Mouse (Mus musculus) olfactory bulb, adult 2 months (tissue): ENCODE results near the gene Ercc6l2.

Experiments
- CTCF ChIP-seq: fragments of 200-500 bp; IDR thresholded peaks from 2 replicates; pipeline ENCODE4 v1.5.1; 2012; ENCODE audit warnings: low read depth, mild to moderate bottlenecking, low read length, moderate library complexity; ENCODE audit not compliant: insufficient read depth
- POLR2A ChIP-seq: fragments of 200-500 bp; IDR thresholded peaks from 2 replicates; pipeline ENCODE4 v1.6.1; 2012; ENCODE audit warnings: mild to moderate bottlenecking, low read depth, low read length, moderate library complexity; ENCODE audit not compliant: insufficient read depth

DNA sequence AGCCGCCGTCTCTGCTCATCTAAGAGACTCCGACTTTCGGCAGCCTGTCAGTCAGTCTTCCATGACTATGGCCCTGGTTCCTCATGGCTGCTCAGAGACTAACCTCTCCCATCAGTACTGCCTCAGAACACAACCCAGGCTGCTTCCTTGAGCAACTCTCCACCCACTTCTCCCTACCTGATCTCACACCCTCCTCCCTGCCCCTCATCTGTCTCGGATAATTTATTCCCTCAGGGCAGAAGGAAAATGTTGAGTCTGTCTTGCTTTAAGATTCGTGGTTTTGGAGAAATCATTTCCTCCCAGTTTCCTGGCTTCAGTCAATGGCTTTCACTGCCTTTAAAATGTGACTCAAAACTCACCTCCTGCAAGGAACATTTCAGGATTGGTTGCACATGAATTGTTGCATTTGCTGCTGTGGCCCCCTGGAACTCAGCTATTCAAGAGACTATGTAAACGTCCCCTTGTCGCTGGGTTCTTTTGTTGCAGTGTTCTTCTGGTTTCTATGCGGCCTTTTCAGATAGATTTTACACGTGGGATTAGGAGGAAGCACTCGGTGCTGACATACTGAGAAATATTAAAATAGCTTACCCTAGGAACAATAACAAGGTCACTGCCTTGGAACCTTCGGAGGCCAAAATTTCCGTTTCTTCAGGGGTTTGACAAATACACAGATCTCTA is 129.4 kb downstream of the Ercc6l2 start:
- TF ChIP-seq POLR2A (no peak), CTCF (no peak)
